Mouse (Mus musculus): ENCODE measurements around the gene Cmip. TPM values are rescaled to one million over a fixed set of nuclear protein-coding genes. Genes with fewer than 3 reads are reported as not detected.
"Not testable (repeated sequence)": the region's sequence is repeated elsewhere in the genome, so short reads cannot be mapped to it uniquely, and the experiment has no call there.

Gene Cmip
- polyA plus RNA-seq, 1 experiment from 2014 or later = 9.4 TPM

GRCm38 (mm10) chr8:117409056-117409455 is 152.2 kb downstream of the Cmip start:
- H3K27me3 ChIP-seq = no peaks in the 10 kb centered on the region
- H3K4me1 ChIP-seq (replicated peaks) = peaks cover 22% of the 10 kb centered on the region
- no peak overlapping the region for H3K9ac ChIP-seq
- WGBS = 87% methylated on average over 7 of the region's 7 CpGs
- H3K27ac ChIP-seq = no peak overlapping the region
- H3K36me3 ChIP-seq = no peaks in the 10 kb centered on the region
- no peaks in the 10 kb centered on the region for H3K9me3 ChIP-seq (replicated peaks)
- no peak for ATAC-seq (replicated peaks; ENCODE audit: insufficient number of reproducible peaks, insufficient read depth, low FRiP score, low read depth)
- no peak overlapping the region for H3K4me3 ChIP-seq
- H3K4me2 ChIP-seq = no peak overlapping the region

GRCm38 (mm10) chr8:117410391-117410790 is 153.5 kb downstream of the Cmip start:
- H3K36me3 ChIP-seq = no peaks in the 10 kb centered on the region
- no peaks in the 10 kb centered on the region for H3K9me3 ChIP-seq (replicated peaks)
- no peak overlapping the region for H3K4me2 ChIP-seq
- no peak for ATAC-seq (replicated peaks; ENCODE audit: insufficient number of reproducible peaks, insufficient read depth, low FRiP score, low read depth)
- 42% methylated on average over 10 of the region's 10 CpGs for WGBS
- no peak overlapping the region for H3K4me3 ChIP-seq
- no peak overlapping the region for H3K9ac ChIP-seq
- H3K27ac ChIP-seq = no peak overlapping the region; the same call in 1 of the 2 replicates
- H3K27me3 ChIP-seq = no peaks in the 10 kb centered on the region
- peaks cover 18% of the 10 kb centered on the region for H3K4me1 ChIP-seq (replicated peaks)

- Histone ChIP-seq H3K9ac (no peak overlapping the region), H3K27me3 (no peaks in the 10 kb centered on the region), H3K4me3 (no peak overlapping the region), H3K4me2 (no peak overlapping the region), H3K36me3 (no peaks in the 10 kb centered on the region), H3K27ac (no peak overlapping the region; the same call in 1 of the 2 replicates), H3K4me1 (replicated peaks) (peaks cover 18% of the 10 kb centered on the region), H3K9me3 (replicated peaks) (no peaks in the 10 kb centered on the region)
- WGBS = 62% methylated on average over 10 of the region's 10 CpGs
- ATAC-seq (replicated peaks; ENCODE audit: insufficient number of reproducible peaks, insufficient read depth, low FRiP score, low read depth) = no peak
These were observed 154.0 kb downstream of the Cmip start for GRCm38 (mm10) chr8:117410901-117411300.

- Histone ChIP-seq H3K9me3 (replicated peaks) (no peaks in the 10 kb centered on the region), H3K4me1 (replicated peaks) (peaks cover 18% of the 10 kb centered on the region), H3K4me2 (no peak overlapping the region), H3K27ac (peak overlapping the region; percentile 43; the same call in 1 of the 2 replicates), H3K27me3 (no peaks in the 10 kb centered on the region), H3K36me3 (0 out of 2 replicates have a peak, but pooled peaks cover 3% of the 10 kb centered on the region), H3K4me3 (no peak overlapping the region), H3K9ac (no peak overlapping the region)
- no peak for ATAC-seq (replicated peaks; ENCODE audit: insufficient number of reproducible peaks, insufficient read depth, low FRiP score, low read depth)
- WGBS = 69% methylated on average over 10 of the region's 10 CpGs
These were observed 155.4 kb downstream of the Cmip start for GRCm38 (mm10) chr8:117412232-117412631.

- no peak overlapping the region for H3K27ac ChIP-seq
- WGBS = 89% methylated on average over 9 of the region's 9 CpGs
- no peak for ATAC-seq (replicated peaks; ENCODE audit: insufficient number of reproducible peaks, insufficient read depth, low FRiP score, low read depth)
- 0 out of 2 replicates have a peak, but pooled peaks cover 3% of the 10 kb centered on the region for H3K36me3 ChIP-seq
- H3K4me3 ChIP-seq = no peak overlapping the region
- no peaks in the 10 kb centered on the region for H3K27me3 ChIP-seq
- peaks cover 19% of the 10 kb centered on the region for H3K4me1 ChIP-seq (replicated peaks)
- no peak overlapping the region for H3K4me2 ChIP-seq
- H3K9ac ChIP-seq = no peak overlapping the region
- no peaks in the 10 kb centered on the region for H3K9me3 ChIP-seq (replicated peaks)
These were observed 161.0 kb downstream of the Cmip start for GRCm38 (mm10) chr8:117417830-117418229.

GRCm38 (mm10) chr8:117420841-117421534 is 164.1 kb downstream of the Cmip start:
- 82% methylated on average over 17 of the region's 17 CpGs for WGBS
- Histone ChIP-seq H3K4me1 (replicated peaks) (peaks cover 27% of the 10 kb centered on the region), H3K27me3 (no peaks in the 10 kb centered on the region), H3K27ac (peak overlapping the region; percentile 20; the same call in 1 of the 2 replicates), H3K9ac (no peak overlapping the region), H3K4me3 (no peak overlapping the region), H3K36me3 (peaks cover 6% of the 10 kb centered on the region; the same call in 1 of the 2 replicates), H3K9me3 (replicated peaks) (no peaks in the 10 kb centered on the region), H3K4me2 (no peak overlapping the region)
- ATAC-seq (replicated peaks; ENCODE audit: insufficient number of reproducible peaks, insufficient read depth, low FRiP score, low read depth) = peak; percentile 42; the same call in 1 of the 2 replicates

GRCm38 (mm10) chr8:117421838-117422237 is 165.0 kb downstream of the Cmip start:
- H3K9me3 ChIP-seq (replicated peaks) = no peaks in the 10 kb centered on the region
- no peaks in the 10 kb centered on the region for H3K27me3 ChIP-seq
- peaks cover 3% of the 10 kb centered on the region; the same call in 1 of the 2 replicates for H3K36me3 ChIP-seq
- H3K9ac ChIP-seq = no peak overlapping the region
- no peak overlapping the region for H3K4me3 ChIP-seq
- peak overlapping the region; percentile 87 for H3K27ac ChIP-seq
- 30% methylated on average over 5 of the region's 5 CpGs for WGBS
- no peak overlapping the region for H3K4me2 ChIP-seq
- no peak for ATAC-seq (replicated peaks; ENCODE audit: insufficient number of reproducible peaks, insufficient read depth, low FRiP score, low read depth)
- peaks cover 27% of the 10 kb centered on the region for H3K4me1 ChIP-seq (replicated peaks)

GRCm38 (mm10) chr8:117422343-117422742 is 165.5 kb downstream of the Cmip start:
- Histone ChIP-seq H3K27me3 (no peaks in the 10 kb centered on the region), H3K9me3 (replicated peaks) (no peaks in the 10 kb centered on the region), H3K27ac (peak overlapping the region; percentile 87), H3K36me3 (peaks cover 3% of the 10 kb centered on the region; the same call in 1 of the 2 replicates), H3K4me3 (no peak overlapping the region), H3K4me2 (peak overlapping the region; percentile 56), H3K9ac (no peak overlapping the region), H3K4me1 (replicated peaks) (peaks cover 27% of the 10 kb centered on the region)
- 68% methylated on average over 6 of the region's 6 CpGs for WGBS
- ATAC-seq (replicated peaks; ENCODE audit: insufficient number of reproducible peaks, insufficient read depth, low FRiP score, low read depth) = no peak

- ATAC-seq (replicated peaks; ENCODE audit: insufficient number of reproducible peaks, insufficient read depth, low FRiP score, low read depth) = peak; percentile 76; the same call in 1 of the 2 replicates
- Histone ChIP-seq H3K9me3 (replicated peaks) (no peaks in the 10 kb centered on the region), H3K4me1 (replicated peaks) (peaks cover 27% of the 10 kb centered on the region), H3K9ac (no peak overlapping the region), H3K4me3 (peak overlapping the region; percentile 22), H3K27ac (peak overlapping the region; percentile 87), H3K36me3 (peaks cover 3% of the 10 kb centered on the region; the same call in 1 of the 2 replicates), H3K4me2 (peak overlapping the region; percentile 56), H3K27me3 (no peaks in the 10 kb centered on the region)
- WGBS = 38% methylated on average over 4 of the region's 4 CpGs
These were observed 166.2 kb downstream of the Cmip start for GRCm38 (mm10) chr8:117423029-117423428.

- not testable (repeated sequence) for H3K4me1 ChIP-seq (replicated peaks); H3K4me2 ChIP-seq; H3K9me3 ChIP-seq (replicated peaks); H3K27ac ChIP-seq; H3K4me3 ChIP-seq; ATAC-seq (replicated peaks; ENCODE audit: insufficient number of reproducible peaks, insufficient read depth, low FRiP score, low read depth); H3K27me3 ChIP-seq; H3K9ac ChIP-seq
- 88% methylated on average over 8 of the region's 8 CpGs for WGBS
- H3K36me3 ChIP-seq = peaks cover 11% of the 10 kb centered on the region
These were observed 171.0 kb downstream of the Cmip start for GRCm38 (mm10) chr8:117427816-117428215.

GRCm38 (mm10) chr8:117428524-117429162 is 171.8 kb downstream of the Cmip start:
- H3K27me3 ChIP-seq = no peaks in the 10 kb centered on the region
- 82% methylated on average over 21 of the region's 21 CpGs for WGBS
- H3K4me2 ChIP-seq = no peak overlapping the region
- no peak overlapping the region for H3K4me3 ChIP-seq
- H3K9ac ChIP-seq = no peak overlapping the region
- H3K27ac ChIP-seq = no peak overlapping the region
- ATAC-seq (replicated peaks; ENCODE audit: insufficient number of reproducible peaks, insufficient read depth, low FRiP score, low read depth) = no peak
- H3K36me3 ChIP-seq = peaks cover 11% of the 10 kb centered on the region
- H3K4me1 ChIP-seq (replicated peaks) = peaks cover under 1% of the 10 kb centered on the region
- no peaks in the 10 kb centered on the region for H3K9me3 ChIP-seq (replicated peaks)

All from heart, embryonic 15.5 days (tissue).